Mouse (Mus musculus): ENCODE measurements around the gene Aph1b.

DNA sequence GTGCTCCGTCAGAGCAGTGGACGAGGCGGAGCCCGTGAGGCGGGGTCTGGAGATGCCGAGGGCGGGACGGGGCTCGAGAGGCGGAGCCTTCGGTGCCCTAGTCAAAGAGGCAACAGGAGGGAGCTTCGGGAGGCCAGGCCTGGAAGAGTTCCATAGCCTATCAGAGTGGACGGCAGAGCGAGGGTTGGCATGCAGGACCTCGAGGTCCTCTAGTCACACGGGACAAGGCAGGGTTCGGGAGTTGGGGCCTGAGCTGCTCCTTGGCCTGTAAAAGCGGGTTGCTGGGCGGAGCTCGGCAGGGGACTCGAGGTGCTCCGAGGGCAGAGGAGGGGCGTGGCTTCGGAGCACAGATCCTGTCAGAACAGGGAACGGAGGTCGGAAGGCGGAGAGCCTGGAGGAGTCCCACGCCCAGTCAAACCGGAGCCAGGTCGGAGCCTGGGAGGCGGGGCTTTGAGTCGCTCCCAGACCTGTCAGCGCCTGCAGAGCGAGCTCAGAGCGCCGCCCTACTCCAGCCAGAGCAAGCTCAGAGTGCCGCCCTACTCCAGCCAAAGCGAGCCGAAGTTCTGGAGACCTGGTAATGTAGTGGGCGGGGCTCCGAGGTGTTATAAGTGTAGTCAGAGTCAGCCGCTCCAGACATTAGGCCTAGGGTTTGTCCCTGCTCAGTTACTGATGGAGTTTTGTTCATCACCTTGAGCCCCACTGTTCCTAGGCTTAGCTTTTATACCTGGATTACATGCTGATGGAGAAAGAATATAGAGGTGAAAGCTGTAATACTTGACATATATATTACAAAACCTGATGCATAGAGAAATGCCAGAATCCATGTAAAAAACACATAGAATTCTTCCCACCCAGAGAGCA, at the start of gene Aph1b:
- TF ChIP-seq CTCF (IDR thresholded peaks at IDR 0.05; ENCODE audit: borderline replicate concordance, control insufficient read depth, extremely low read depth, insufficient read depth, low read length, poor library complexity) (peak; percentile 33; the same call in 1 of the 2 replicates), POLR2A (IDR thresholded peaks at IDR 0.05; ENCODE audit: control insufficient read depth, extremely low read depth, insufficient read depth, low read length, poor library complexity) (no peak)

Data from thymus, adult 2 months (tissue).